Mouse (Mus musculus): ENCODE results near the gene Eif4a2.

DNA sequence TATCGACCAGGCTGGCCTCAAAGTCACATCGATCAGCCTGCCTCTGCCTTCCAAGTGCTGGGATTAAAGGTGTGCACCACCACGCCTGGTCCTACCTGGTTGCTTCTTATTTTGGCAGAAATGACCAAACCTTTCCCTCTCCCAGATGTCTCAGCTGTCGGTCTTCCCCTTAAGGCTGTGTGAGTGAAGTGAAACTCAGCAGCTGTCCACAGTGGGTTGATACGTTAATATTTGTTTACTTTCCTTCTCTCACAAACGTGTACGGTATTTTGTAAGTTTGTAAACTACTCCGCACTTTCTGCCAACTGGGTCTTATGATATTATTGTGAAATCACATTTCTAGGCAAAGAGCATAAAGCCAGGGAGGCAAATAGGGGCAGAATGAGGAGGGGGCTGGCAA is 42.2 kb downstream of the Eif4a2 start:
- TF ChIP-seq EP300 (IDR thresholded peaks at IDR 0.05; ENCODE audit: insufficient read depth, low read depth, low read length) (no peak), CTCF (IDR thresholded peaks at IDR 0.05) (no peak)
